Comparison of ENCODE assay signal across 8 mouse cellular contexts in the genomic region with DNA sequence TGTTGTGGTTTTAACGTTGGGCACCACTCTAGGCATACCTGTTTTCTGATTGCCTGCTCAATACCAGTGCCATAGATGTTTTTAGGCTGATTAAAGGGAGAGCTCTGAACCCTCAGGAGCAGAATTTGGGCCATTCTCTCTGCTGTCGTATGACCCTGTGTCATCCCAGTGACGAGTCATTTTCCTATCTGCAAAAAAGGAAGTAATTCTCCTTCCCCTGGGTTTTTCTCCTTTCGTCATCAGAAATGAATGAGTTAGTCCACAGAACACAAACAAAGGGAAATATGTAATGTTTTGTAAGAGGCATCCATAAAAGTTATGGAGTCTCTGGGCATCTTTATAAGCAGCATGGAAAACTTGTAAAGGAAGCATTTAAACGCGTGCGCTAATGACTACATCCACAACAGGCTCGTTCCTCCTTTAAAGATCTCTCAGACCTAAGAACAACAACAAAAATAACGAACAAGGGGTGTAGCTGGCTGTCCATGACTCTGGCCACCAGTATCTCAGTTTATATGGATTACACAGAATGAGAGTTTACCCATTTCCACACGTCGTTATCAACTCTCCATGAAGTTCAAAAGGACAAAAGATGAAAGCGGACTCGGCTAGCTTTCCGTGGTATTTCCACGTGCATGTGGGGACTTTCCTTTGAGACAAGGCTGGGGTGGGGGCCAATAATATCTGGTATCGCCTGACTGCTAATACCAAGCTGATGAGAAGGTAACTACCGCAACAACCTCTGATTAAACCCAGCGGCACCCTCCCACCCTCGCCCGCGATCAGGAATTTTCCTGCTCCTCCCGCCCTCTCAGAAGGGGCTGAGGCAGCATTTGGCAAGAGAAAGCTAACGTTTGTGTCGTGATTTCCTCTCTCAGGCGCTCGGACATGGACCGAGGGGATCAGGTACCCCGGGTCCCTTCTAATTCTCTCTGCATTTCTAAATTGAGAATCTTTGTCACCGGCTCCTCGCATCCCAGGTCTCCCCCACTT. TPM values are rescaled to one million over a fixed set of nuclear protein-coding genes. Genes with fewer than 3 reads are reported as not detected.
DNase-seq lines count a peak whose midpoint lies in the region; ATAC-seq lines count a peak whose summit lies in the region.

No protein-coding gene starts in this region.

- peak overlapping the region; percentile 79 for H3K9ac ChIP-seq in hindbrain, embryonic 12.5 days
- H3K9ac ChIP-seq in midbrain, embryonic 15.5 days = peak overlapping the region; percentile 70

- ATAC-seq in hindbrain, embryonic 12.5 days (ENCODE audit: low FRiP score) = peak; percentile 2; the same call in 1 of the 2 replicates
- peak; percentile 3 for ATAC-seq in midbrain, embryonic 15.5 days (replicated peaks)
- no peak for ATAC-seq in erythroid progenitor cell, adult 5-6 weeks (replicated peaks; ENCODE audit: low FRiP score, poor library complexity, severe bottlenecking)

- peak overlapping the region; percentile 96 for H3K27ac ChIP-seq in hindbrain, embryonic 12.5 days
- peak overlapping the region; percentile 94 for H3K27ac ChIP-seq in midbrain, embryonic 15.5 days

- H3K4me2 ChIP-seq in hindbrain, embryonic 12.5 days (replicated peaks) = peak overlapping the region; percentile 75
- peak overlapping the region; percentile 89 for H3K4me2 ChIP-seq in midbrain, embryonic 15.5 days

- intact Hi-C loops in heart, postnatal 36 days (cut with DNase I) = no loop called here

- H3K27me3 ChIP-seq in hindbrain, embryonic 12.5 days = no peaks in the 10 kb centered on the region
- H3K27me3 ChIP-seq in midbrain, embryonic 15.5 days (replicated peaks) = no peaks in the 10 kb centered on the region

- H3K36me3 ChIP-seq in hindbrain, embryonic 12.5 days = peaks cover 2% of the 10 kb centered on the region; the same call in 1 of the 2 replicates
- peaks cover 2% of the 10 kb centered on the region; the same call in 1 of the 2 replicates for H3K36me3 ChIP-seq in midbrain, embryonic 15.5 days (replicated peaks)

- DNase-seq in heart, adult 18-20 months = peak; percentile 64 to 75
- DNase-seq in heart, postnatal 36 days = no peak
- peak; percentile 76 for DNase-seq in MEL-GATA-1-ER (ENCODE audit: extremely low read depth, low read depth)
- peak; percentile 42 for DNase-seq in fibroblast of lung, adult 2 months (ENCODE audit: low read depth)
- DNase-seq in liver = peak; percentile 83

- no peaks in the 10 kb centered on the region for H3K9me3 ChIP-seq in hindbrain, embryonic 12.5 days (replicated peaks)
- H3K9me3 ChIP-seq in midbrain, embryonic 15.5 days = no peaks in the 10 kb centered on the region

- 6% methylated on average over 30 of the region's 30 CpGs for WGBS in hindbrain, embryonic 12.5 days
- 5% methylated on average over 30 of the region's 30 CpGs for WGBS in midbrain, embryonic 15.5 days

- H3K4me3 ChIP-seq in hindbrain, embryonic 12.5 days = peak overlapping the region; percentile 87
- peak overlapping the region; percentile 95 for H3K4me3 ChIP-seq in midbrain, embryonic 15.5 days

- H3K4me1 ChIP-seq in hindbrain, embryonic 12.5 days = peaks cover 22% of the 10 kb centered on the region
- H3K4me1 ChIP-seq in midbrain, embryonic 15.5 days = peaks cover 27% of the 10 kb centered on the region

RNA-seq across cellular contexts. Expression of a gene that starts 1.3 kb away (rescaled TPM):
- 10 to 100 TPM; 12.7 to 21.2 TPM for total RNA-seq in heart, adult 18-20 months (2021)
- total RNA-seq in heart, postnatal 36 days (2021) = 10 to 100 TPM; 22.3 to 36.3 TPM
- polyA plus RNA-seq in hindbrain, embryonic 12.5 days (2016; fragmentation: Nextera tagmentation; extraction: Ambion mirVana) = 17.8 and 19.2 TPM in 2 replicates
- 10.3 and 10.9 TPM in 2 replicates for polyA plus RNA-seq in midbrain, embryonic 15.5 days (2015; fragmentation: Nextera tagmentation; extraction: Ambion mirVana)
- total RNA-seq in erythroid progenitor cell, adult 5-6 weeks (2015; ENCODE audit: low replicate concordance) = 88.0 and 102 TPM in 2 replicates
- 143 and 147 TPM in 2 replicates for total RNA-seq in erythroid progenitor cell, adult 5-6 weeks (2017; ENCODE audit: low replicate concordance)

Comparison
In these comparisons a context has a peak if more than half of its experiments do, and no peak if none do; other contexts are left out.
1. DNase-seq: peak in heart, adult 18-20 months (2 of 2), MEL-GATA-1-ER (single experiment), fibroblast of lung, adult 2 months (single experiment) and liver (single experiment); none in heart, postnatal 36 days (0 of 2).